21 mouse cellular contexts compared by ENCODE assay signal in genomic region chr5:151066016-151066415, GRCm38 (mm10).
DNase-seq lines count a peak whose midpoint lies in the region; ATAC-seq and TF ChIP-seq lines count a peak whose summit lies in the region.
"Had no signal": no experiment of that assay in that cellular context is flagged by ENCODE, and none has a peak within 500 bp of the region (broad histone marks: within the 10 kb centered on the region; RNA-seq: fewer than 3 reads in every experiment).

No protein-coding gene starts in this region.

- peaks cover 19% of the 10 kb centered on the region for H3K36me3 ChIP-seq in heart, embryonic 16.5 days (ENCODE audit: control insufficient read depth, insufficient read depth)
- peaks cover 25% of the 10 kb centered on the region for H3K36me3 ChIP-seq in lung, embryonic 16.5 days (ENCODE audit: control insufficient read depth, insufficient read depth, low read length)
- H3K36me3 ChIP-seq in intestine, postnatal 0 days (ENCODE audit: control insufficient read depth, insufficient read depth): peaks cover 21% of the 10 kb centered on the region
- peaks cover 16% of the 10 kb centered on the region for H3K36me3 ChIP-seq in kidney, embryonic 14.5 days (ENCODE audit: control insufficient read depth, insufficient read depth, low read length)

- H3K4me3 ChIP-seq in heart, embryonic 16.5 days (ENCODE audit: low read length): no peak overlapping the region
- H3K4me3 ChIP-seq in lung, embryonic 16.5 days (ENCODE audit: low read length): no peak overlapping the region
- no peak overlapping the region for H3K4me3 ChIP-seq in brown adipose tissue, adult 24 weeks (ENCODE audit: insufficient read depth, low read depth, low read length)
- no peak overlapping the region for H3K4me3 ChIP-seq in intestine, postnatal 0 days (ENCODE audit: low read depth, low read length)
- H3K4me3 ChIP-seq in kidney, embryonic 14.5 days (ENCODE audit: low read length): no peak overlapping the region
- H3K4me3 ChIP-seq: hindbrain, embryonic 13.5 days; megakaryocyte, embryonic 14.5 days had no signal

- no peak for DNase-seq in heart, adult 18-20 months
- DNase-seq in lung, postnatal 14 days: no peak
- DNase-seq: adrenal gland, postnatal 14 days; cerebellum, adult 11-12 months; cerebellum, postnatal 14 days; embryo, embryonic 11 days; gastrocnemius, postnatal 25 days; heart, postnatal 14 days; kidney, postnatal 4 days; liver; midbrain, embryonic 14.5 days had no signal

- no peak overlapping the region for H3K9ac ChIP-seq in heart, embryonic 16.5 days (ENCODE audit: low read length)
- H3K9ac ChIP-seq in lung, embryonic 16.5 days (ENCODE audit: low read length): no peak overlapping the region
- H3K9ac ChIP-seq in intestine, postnatal 0 days (ENCODE audit: low read depth, low read length): no peak overlapping the region
- no peak overlapping the region for H3K9ac ChIP-seq in kidney, embryonic 14.5 days (ENCODE audit: low read depth, low read length)
- H3K9ac ChIP-seq: hindbrain, embryonic 13.5 days had no signal

- H3K27ac ChIP-seq in heart, embryonic 16.5 days (ENCODE audit: low read length): 0 out of 2 replicates have a peak overlapping the region, but pooled peaks have one; percentile 27
- H3K27ac ChIP-seq in lung, embryonic 16.5 days (ENCODE audit: low read length): peak overlapping the region; percentile 61
- H3K27ac ChIP-seq in brown adipose tissue, adult 24 weeks (replicated peaks; ENCODE audit: low read depth, low read length): peak overlapping the region; percentile 48; the same call in 1 of the 2 replicates
- no peak overlapping the region for H3K27ac ChIP-seq in intestine, postnatal 0 days (ENCODE audit: low read depth, low read length)
- no peak overlapping the region for H3K27ac ChIP-seq in kidney, embryonic 14.5 days (ENCODE audit: low read depth, low read length)
- H3K27ac ChIP-seq: hindbrain, embryonic 13.5 days had no signal

- WGBS in heart, embryonic 16.5 days: 68% methylated on average over 5 of the region's 5 CpGs
- 52% methylated on average over 5 of the region's 5 CpGs for WGBS in lung, embryonic 16.5 days
- 79% methylated on average over 5 of the region's 5 CpGs for WGBS in intestine, postnatal 0 days
- WGBS in kidney, embryonic 14.5 days: 87% methylated on average over 5 of the region's 5 CpGs

- peaks cover 11% of the 10 kb centered on the region for H3K9me3 ChIP-seq in heart, embryonic 16.5 days (replicated peaks; ENCODE audit: control insufficient read depth, low read length)
- peaks cover 8% of the 10 kb centered on the region; the same call in 1 of the 2 replicates for H3K9me3 ChIP-seq in lung, embryonic 16.5 days (ENCODE audit: control insufficient read depth, low read length)
- 0 out of 2 replicates have a peak, but pooled peaks cover 4% of the 10 kb centered on the region for H3K9me3 ChIP-seq in intestine, postnatal 0 days (ENCODE audit: control insufficient read depth)
- peaks cover 9% of the 10 kb centered on the region; the same call in 1 of the 2 replicates for H3K9me3 ChIP-seq in kidney, embryonic 14.5 days (ENCODE audit: control insufficient read depth, low read length)
- H3K9me3 ChIP-seq: hindbrain, embryonic 13.5 days had no signal

- no peak for ATAC-seq in heart, embryonic 16.5 days (replicated peaks; ENCODE audit: extremely low read depth, insufficient read depth, low FRiP score)
- peak; percentile 57 for ATAC-seq in lung, embryonic 16.5 days (ENCODE audit: low read depth)
- ATAC-seq in intestine, postnatal 0 days: no peak
- ATAC-seq in kidney, embryonic 14.5 days (ENCODE audit: low FRiP score, low TSS enrichment): no peak
- ATAC-seq: activated CD4-positive, CD25-positive, alpha-beta regulatory T cell, adult 4 months; inflammation-experienced regulatory T-cells, adult 6 months had no signal

- H3K4me1 ChIP-seq in heart, embryonic 16.5 days (ENCODE audit: control insufficient read depth, insufficient read depth, low read length): peaks cover 14% of the 10 kb centered on the region
- H3K4me1 ChIP-seq in lung, embryonic 16.5 days (replicated peaks; ENCODE audit: control insufficient read depth, insufficient read depth, low read length): 0 out of 2 replicates have a peak, but pooled peaks cover 5% of the 10 kb centered on the region
- H3K4me1 ChIP-seq in brown adipose tissue, adult 24 weeks (ENCODE audit: control insufficient read depth, insufficient read depth, insufficient read length, low read length): peaks cover 9% of the 10 kb centered on the region
- no peaks in the 10 kb centered on the region for H3K4me1 ChIP-seq in intestine, postnatal 0 days (replicated peaks; ENCODE audit: control insufficient read depth, insufficient read depth, low read length)
- H3K4me1 ChIP-seq in kidney, embryonic 14.5 days (ENCODE audit: control insufficient read depth, insufficient read depth, low read length): no peaks in the 10 kb centered on the region
- H3K4me1 ChIP-seq: hindbrain, embryonic 13.5 days; megakaryocyte, embryonic 14.5 days had no signal

- TF ChIP-seq CTCF in intestine, postnatal 0 days (IDR thresholded peaks at IDR 0.05; ENCODE audit: low read depth): no peak

- H3K4me2 ChIP-seq in heart, embryonic 16.5 days (ENCODE audit: low read depth, low read length): no peak overlapping the region
- no peak overlapping the region for H3K4me2 ChIP-seq in lung, embryonic 16.5 days (ENCODE audit: low read depth, low read length)
- no peak overlapping the region for H3K4me2 ChIP-seq in intestine, postnatal 0 days (replicated peaks; ENCODE audit: low read depth)
- H3K4me2 ChIP-seq in kidney, embryonic 14.5 days (replicated peaks; ENCODE audit: low read depth, low read length): no peak overlapping the region
- H3K4me2 ChIP-seq: heart, embryonic 11.5 days; hindbrain, embryonic 13.5 days had no signal

- no peaks in the 10 kb centered on the region for H3K27me3 ChIP-seq in heart, embryonic 16.5 days (ENCODE audit: control insufficient read depth, insufficient read depth, low read length)
- H3K27me3 ChIP-seq in lung, embryonic 16.5 days (ENCODE audit: control insufficient read depth, insufficient read depth, low read depth, low read length): no peaks in the 10 kb centered on the region
- H3K27me3 ChIP-seq in intestine, postnatal 0 days (replicated peaks; ENCODE audit: control insufficient read depth, insufficient read depth, low read length): no peaks in the 10 kb centered on the region
- H3K27me3 ChIP-seq in kidney, embryonic 14.5 days (ENCODE audit: control insufficient read depth, insufficient read depth, low read length): no peaks in the 10 kb centered on the region
- H3K27me3 ChIP-seq: hindbrain, embryonic 13.5 days; megakaryocyte, embryonic 14.5 days had no signal

Comparison
In these comparisons a context has a peak if more than half of its experiments do, and no peak if none do; other contexts are left out.
1. H3K27ac ChIP-seq: peak in heart, embryonic 16.5 days (single experiment), lung, embryonic 16.5 days (single experiment) and brown adipose tissue, adult 24 weeks (single experiment); none in intestine, postnatal 0 days (single experiment) and kidney, embryonic 14.5 days (single experiment).